Mouse (Mus musculus) embryo, embryonic 10.5 days (tissue): ENCODE data around the gene Aim2.
"Not testable (repeated sequence)": the region's sequence is repeated elsewhere in the genome, so short reads cannot be mapped to it uniquely, and the experiment has no call there.

ENCODE experiments used
- DNase-seq: peaks from one replicate; pipeline ENCODE4 v3.0.0-alpha.2; 2015; ENCODE audit warnings: low spot score

Aim2 gene

GRCm38 (mm10) chr1:173350372-173350957 is at the start of gene Aim2:
TSS of gene Aim2 (plus strand) at chr1:173350879.
- DNase-seq = peak; percentile 44

DNA sequence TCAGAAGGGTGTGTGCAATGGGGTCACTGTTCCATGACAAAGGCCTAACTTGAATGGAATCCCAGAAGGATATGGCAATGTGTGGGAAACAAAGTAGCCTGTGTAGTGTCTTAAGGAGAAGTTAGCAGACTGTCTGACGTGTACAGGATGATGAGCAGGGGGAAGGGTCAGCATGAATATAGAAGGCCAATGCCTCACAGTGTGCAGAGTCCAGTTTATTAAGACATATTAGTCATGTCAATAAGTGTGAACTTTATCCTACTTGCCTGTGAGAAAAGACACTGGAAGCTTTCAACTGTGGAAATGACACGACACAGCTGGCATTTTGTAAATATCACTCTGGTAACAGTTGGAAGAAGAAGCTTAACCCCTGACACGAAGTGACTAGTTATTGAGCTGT is 47.9 kb upstream of the Aim2 start:
- DNase-seq = not testable (repeated sequence)

- not testable (repeated sequence) for DNase-seq
These were observed 37.1 kb upstream of the Aim2 start for GRCm38 (mm10) chr1:173313535-173314050.

DNA sequence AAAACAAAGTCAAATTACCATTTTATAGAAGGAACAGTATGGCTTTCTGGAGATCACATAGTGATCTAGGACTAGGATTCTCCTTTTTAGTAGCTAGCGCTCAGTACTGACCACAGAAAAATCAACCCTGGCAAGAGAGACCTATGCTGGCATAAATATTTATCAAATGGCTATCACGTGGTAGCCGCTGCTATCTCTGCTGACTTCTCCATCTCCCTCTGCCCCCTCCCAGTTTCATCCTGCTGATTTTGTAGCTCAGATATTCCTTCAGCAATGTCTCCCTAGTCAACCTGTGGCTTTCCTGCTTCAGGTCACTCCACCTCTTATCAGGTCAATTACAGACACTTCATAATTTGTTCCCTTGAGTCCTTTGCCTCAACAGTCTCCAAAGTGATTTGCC is 35.0 kb upstream of the Aim2 start:
- DNase-seq = no peak

DNA sequence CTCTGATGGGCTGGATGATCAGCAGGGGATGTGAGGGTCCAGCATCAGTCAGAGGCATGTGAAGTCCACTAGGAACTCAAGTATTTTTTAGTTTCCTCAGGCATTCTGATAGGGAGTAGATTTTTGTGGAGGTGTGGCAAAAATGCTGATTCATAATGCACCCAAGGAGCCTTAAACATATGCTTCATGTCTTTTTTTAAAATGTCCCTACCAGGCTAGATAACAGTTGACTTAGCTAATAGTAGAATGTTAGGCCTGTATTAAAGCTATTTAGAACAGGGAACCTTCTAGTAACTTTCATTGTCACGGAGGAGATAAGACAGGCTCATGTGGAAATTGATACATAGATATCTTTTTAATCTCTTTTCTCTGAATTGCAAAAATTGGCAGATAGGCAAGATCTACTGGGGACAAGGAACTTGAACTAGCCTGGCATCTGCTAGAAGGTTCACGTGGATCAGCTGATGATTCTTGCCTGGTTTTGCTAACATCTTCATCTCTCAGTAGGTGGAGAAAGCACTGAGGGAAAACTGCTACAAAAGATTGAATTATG is 32.7 kb upstream of the Aim2 start:
- no peak for DNase-seq

- DNase-seq = no peak
These were observed 29.0 kb upstream of the Aim2 start for GRCm38 (mm10) chr1:173321593-173322248.

DNA sequence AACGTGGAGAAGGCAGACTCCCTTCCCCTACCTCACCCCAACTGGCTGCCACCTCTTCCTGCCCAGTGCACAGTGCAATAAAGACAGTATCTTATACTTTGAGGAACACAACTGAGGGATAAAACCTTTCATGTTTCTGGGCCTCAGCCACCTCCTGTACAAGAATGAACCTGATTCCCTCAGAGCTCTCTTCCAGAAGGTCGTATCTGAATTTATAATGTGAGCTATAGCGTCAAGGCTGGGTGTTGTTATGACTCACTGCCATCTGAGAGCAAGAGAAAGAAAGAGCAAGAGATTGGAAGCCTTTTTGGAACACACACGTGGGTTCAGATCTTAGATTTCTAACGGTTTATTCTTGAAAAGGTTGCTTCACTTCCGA is 28.4 kb upstream of the Aim2 start:
- DNase-seq = no peak

DNA sequence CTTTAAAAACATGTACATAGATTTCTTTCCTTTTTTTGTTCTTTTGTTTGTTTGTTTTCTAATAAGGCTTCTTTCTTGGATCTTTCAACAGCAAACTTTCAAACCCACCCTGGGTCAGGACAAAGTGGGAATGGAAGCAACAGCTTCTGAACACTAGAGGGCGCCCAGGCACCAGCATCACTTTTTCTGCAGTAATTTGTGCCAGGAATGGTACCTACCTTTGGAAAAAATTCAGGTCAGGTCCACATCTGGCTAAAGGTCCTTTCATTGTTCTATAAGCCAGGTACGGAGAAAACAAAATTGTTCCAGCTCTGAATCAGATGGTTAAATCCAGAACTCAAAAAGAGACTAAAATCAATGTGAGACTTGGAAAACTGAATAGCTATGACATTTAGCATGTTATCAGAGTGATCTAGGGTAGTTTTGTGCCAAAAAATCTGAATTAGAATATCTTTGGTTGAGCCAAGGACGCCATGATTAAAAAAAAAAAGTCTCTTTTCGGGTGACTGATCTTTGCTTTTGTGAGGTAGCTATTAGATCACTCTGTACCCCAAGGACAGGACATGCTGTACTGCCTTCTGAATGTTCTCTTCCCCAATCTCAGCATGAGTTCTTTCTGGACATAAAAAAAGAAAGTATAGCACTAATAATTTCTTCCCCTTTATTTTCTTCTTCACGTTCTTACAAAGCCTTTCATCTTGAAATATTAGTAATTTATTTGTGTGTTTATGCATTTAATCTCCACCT is 26.7 kb upstream of the Aim2 start:
- peak; percentile 64 for DNase-seq

DNA sequence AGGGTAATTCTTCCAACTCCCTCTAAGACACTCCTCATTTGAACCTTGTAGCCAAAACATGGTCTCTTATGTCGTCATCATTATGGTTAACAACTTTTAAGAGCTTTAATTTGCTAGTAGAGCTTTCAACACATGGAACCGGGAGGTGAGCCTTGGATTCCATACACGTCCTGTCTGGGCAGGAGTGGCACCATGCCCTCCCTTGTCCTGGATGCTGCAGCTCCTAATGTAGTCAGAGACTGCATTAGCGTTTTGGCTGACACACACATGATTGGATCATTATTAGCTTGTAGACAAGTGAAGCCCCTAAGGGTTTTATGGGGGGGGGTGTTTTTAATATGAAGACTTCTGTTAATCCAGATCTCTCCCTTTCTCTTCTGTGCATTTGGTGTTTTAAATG is 25.7 kb upstream of the Aim2 start:
- DNase-seq = no peak

DNA sequence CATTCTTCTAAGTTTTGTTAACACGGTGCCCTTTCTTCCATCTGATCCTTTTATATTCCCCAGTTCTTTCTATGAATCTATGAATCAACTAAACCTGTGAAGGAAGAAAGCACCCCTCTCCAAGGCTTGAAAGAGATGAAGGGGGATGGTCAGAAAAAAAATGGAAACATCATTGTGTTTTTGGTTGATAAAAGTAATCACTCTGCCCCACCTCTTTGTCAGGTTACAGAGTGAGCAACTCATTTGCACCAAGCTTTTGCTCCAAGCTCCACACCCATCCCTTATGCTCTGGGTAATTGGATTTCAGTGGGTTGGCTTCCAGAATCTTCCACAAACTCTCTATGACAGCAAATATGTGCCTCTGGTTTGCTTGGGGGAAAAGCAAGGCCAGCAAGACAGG is 25.3 kb upstream of the Aim2 start:
- no peak for DNase-seq

GRCm38 (mm10) chr1:173326552-173326951 is 24.1 kb upstream of the Aim2 start:
- no peak for DNase-seq

DNA sequence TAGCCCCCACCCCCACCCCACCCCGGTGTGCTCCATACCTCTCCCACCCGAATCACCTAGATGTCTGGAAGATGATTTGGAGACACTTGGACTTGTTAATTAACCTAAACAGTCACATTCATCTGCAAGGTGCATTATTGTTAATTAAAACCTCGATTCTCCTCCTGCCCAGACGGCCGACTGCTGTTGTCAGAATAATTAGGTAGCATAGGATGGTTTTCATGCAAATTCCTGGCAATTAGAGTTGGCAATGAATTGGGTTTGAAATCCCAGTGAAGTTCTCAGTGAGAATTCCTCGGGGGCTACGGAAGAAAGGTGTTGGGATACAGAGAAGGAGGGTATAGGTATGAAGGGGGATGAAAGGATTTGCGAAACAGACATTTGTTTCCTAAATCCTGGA is 22.2 kb upstream of the Aim2 start:
- DNase-seq = no peak

DNA sequence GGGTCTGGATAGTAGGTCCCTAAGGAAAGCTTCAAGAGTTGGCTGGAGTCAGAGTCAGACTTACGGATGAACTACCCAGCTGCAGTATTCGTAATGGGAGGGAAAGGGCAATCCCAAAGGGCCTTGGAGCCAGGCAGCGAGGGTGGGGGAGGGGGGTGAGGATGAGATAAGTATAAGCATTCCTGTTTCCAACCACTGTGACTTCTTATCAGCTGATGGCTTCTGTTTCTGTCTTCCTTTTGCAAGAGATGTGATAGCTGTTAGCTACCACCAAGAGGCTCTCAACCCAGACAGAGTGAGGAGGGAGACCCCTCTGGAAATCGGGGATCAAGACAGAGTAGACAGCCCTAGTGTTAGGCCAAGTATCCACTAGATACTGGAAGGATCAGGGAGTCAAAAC is 21.5 kb upstream of the Aim2 start:
- DNase-seq = no peak

DNA sequence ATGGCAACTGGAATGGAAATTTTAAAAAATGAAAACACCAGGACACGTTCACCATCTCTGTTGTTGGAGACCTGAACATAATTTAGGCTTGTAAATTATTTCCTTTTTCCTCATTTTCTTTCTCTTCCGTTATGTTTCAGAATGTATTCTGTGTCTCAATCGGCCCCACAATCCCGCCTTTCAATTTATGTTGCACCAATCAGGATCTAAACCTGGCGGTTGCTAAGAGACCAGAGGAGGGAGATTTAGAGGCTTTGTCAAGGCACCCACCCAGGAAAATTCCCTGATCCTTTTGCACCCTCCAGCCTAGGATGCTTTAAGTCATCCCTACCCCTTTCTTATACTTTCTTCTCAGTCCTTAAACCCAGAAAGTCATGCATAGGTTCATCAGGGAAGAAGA is 20.9 kb upstream of the Aim2 start:
- no peak for DNase-seq

DNA sequence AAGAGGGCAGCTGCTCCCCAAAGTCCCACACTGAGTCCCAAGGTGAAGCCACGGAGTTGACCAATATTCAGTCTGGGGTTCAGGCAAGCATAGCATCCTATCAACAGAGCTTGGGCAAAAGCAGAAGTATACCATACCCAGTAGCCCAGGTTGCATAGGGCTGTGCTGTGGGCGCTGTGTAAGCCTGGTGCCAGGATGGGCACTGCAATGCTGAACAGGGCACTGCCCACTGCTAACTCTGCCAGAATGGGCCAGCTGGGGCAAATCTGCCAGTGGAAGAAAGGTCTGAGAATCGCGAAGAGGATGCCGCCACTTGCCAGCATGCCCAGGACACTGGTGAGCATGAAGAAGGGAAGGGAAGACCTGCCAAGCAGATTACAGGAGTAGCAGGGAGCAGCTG is 18.3 kb upstream of the Aim2 start:
- no peak for DNase-seq

- no peak for DNase-seq
These were observed 17.1 kb upstream of the Aim2 start, which contains the start of gene Ackr1 for GRCm38 (mm10) chr1:173333312-173334253. TSS of gene Ackr1 (minus strand) at chr1:173333750.

- DNase-seq = no peak
These were observed 14.8 kb upstream of the Aim2 start for GRCm38 (mm10) chr1:173335903-173336302.

DNA sequence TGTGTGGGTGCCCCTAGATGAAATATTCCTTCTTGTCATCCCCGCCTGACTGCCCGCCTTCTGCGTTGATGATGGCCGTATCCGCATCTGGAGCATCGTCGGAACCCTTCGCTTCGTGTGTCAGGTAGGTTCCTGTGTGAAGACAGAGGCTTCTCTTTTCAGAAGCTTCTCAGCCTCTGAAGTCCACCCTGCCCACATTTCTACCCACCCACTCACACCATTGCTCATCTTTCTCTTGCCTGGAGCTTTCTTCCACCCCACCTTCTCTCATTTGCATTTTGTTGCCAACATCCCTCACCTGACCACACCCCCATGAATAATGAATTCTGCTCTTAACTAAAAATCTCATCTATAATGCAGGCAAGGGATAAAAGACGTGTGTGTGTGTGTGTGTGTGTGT is 13.7 kb upstream of the Aim2 start:
- no peak for DNase-seq

- DNase-seq = peak; percentile 86
These were observed 11.1 kb upstream of the Aim2 start for GRCm38 (mm10) chr1:173339543-173339942.

DNA sequence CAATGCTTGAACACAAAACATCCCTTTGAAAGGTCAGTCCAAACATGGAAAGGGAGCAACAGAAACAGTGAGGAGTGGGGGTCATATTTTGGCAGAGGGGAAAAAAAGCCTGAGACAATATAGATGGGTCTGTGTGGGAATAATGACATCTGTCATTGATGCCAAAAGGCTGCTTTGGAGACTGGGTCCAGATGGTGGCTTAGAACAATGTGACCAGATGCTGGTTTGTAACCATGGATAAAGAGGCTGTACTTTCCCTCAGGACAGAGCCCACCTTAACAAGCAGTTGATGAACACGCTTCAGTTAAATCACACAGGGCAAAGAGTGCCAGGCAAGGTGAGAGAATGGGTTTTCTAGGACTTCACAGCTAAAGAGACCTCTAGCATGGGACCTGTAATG is 8.3 kb upstream of the Aim2 start:
- DNase-seq = no peak

DNA sequence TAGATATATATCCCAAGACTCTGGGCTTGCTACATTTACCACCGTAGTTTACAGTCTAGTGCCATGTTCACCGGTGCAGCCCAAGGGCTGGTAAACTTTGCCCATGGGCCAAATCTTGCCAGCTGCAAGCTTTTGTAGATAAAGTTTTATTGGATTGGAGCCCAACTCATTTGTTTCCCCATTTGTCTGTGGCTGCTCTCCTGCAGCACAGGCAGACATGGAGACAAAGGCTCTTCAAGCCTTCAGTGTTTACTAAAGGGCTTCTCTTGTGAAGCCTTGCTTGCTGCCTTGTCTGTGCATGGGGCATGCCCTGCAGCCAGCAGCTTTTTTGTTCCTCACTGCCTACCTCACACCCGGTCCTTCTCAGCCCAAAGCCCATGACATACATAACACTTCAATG is 6.7 kb upstream of the Aim2 start:
- DNase-seq = no peak

- no peak for DNase-seq
These were observed 5.6 kb upstream of the Aim2 start for GRCm38 (mm10) chr1:173345112-173345511.
